Mouse (Mus musculus) B cell, adult 2 months (primary cell): ENCODE measurements at regions not wholly inside any gene's neighbourhood (a gene's known extent, or its start where the extent isn't known, plus 50 kb on each side); places are given as distances from the start of the nearest gene placed in this dataset.

Experiments
- DNase-seq, 2 experiments: peaks; one replicate each; pipeline ENCODE4 v3.0.0; 2022

- no peak for DNase-seq
Observed at GRCm38 (mm10) chr9:46938628-46939027, 59.9 kb upstream of the Gm4791 start.

DNA sequence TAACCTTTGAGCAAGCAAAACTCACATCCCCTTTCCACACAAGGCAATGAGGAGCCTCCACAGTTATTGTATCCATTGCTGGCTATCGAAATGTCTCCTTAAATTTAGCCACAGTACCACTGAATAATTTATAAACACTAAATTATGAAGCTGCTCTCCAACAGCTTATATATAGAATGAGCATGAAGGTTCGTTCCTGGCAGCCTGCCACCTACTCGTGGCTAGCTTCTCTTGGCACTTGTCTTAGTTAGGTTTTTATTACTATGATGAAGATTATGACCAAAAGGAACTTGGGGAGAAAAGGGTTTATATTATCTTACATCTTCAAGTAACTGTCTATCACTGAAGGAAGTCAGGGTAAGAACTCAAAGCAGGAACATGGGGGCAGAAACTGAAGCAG lies 72.9 kb upstream of the Gm4791 start:
- DNase-seq, result no peak

- no peak for DNase-seq
Observed at GRCm38 (mm10) chr9:46920081-46920480, 78.5 kb upstream of the Gm4791 start.

GRCm38 (mm10) chr9:46913238-46913637 lies 85.3 kb upstream of the Gm4791 start:
- DNase-seq, result no peak

DNA sequence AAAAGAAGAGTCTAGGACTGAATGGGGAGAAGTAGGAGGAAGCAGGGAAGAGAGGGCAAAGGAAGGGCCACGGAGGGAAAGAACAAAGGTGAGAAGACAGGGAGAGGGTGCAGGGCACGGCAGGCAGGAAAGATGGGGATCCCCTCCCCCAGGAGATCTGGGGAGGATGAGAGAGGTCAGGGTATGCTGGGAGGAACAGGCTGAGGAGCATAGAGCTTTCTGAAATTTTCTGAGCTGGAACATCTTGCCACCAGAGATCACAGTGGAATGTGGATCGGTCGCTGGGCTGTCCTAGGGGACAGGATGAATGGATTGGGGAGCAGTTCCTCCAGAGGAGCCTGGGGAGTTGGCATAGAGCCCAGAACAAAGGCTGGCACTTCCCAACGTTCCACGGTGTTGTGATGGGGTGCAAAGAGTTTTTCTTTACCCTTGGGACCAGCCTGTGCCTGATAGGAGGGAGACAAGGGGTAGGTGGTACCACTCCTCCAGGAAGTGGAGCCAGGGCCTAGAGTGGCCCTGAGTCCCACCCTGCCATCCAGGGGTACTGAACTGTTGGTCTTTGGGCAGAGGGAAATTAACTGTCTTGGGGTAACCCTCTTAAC lies 89.0 kb upstream of the Gm4791 start:
- DNase-seq, result no peak

- no peak for DNase-seq
Observed at GRCm38 (mm10) chr9:46905081-46905480, 93.5 kb upstream of the Gm4791 start.

DNA sequence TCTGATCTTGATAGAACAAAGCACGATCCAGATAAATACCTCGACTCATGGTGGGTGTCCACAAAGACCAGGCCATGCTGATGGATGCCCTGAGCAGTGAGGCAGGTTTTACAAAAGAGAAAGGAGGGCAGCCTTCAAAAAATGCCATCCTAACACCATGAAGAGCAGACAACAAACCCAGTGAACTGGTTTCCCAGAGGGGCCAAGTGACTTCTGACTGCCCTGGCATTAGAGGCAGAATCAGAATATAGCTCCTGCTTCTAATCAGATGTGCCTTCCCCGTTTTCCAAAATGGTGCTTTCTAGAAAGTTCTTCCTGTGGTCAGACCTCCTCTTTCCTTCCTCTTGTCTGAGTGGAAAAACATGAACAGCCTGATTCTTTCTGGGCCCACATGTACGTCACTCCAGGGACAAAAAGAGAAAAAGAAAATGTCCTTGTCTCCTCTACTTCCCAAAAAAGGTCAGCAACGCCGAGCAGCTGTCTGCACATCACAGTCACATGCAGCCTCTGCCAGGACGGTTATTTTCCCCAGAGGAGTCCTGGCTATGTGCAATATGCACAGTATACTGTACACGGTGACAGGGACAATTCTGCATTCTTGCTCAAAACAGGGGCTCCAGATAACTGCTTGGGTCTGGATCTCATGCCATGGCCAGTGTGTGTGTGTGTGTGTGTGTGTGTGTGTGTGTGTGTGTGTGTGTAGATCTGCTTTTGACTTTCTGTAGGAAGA lies 94.9 kb upstream of the Gm4791 start:
- no peak for DNase-seq

- DNase-seq, result no peak
Observed at GRCm38 (mm10) chr9:46899283-46899682, 99.3 kb upstream of the Gm4791 start.

GRCm38 (mm10) chr9:46898120-46898519 lies 100.4 kb upstream of the Gm4791 start:
- DNase-seq, result no peak

GRCm38 (mm10) chr9:46891829-46892228 lies 106.7 kb upstream of the Gm4791 start:
- DNase-seq, result no peak

- no peak for DNase-seq
Observed at GRCm38 (mm10) chr9:46889933-46890662, 108.4 kb upstream of the Gm4791 start.

DNA sequence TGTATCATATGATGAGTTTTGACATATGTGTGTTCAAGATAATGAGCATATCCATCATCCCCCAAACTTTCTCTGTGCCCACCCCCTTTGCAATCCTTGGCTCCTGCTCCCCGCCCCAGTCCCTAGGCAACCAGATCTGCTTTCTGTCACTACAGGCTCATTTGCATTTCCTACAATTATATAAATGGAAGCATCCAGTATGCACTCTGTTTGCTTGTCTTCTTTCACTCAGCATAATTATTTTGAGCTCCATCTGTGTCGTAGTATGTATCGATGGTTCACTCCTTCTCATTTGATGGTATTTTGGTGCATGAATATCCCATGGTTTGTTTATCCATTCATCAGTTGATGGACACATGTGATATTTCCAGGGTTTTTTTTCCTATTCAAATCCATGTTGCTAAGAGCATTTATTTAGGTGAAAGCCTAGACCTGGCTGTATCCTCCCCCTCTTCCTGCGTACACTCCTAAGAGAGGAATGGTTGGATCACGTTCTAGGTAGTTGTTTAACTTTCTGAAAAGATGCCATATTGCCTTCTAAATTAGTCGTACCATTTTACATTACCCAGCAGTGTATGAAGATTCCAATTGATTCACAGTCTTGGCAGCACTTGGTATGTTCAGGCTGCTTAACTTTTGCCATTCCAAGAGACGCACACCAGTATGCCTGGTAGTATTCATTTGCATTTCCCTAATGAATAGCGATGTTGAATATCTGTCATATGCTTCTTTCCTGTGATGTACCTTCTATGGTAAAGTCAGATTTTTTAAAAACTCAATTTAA lies 127.1 kb upstream of the Gm4791 start:
- no peak for DNase-seq

- DNase-seq, result no peak
Observed at GRCm38 (mm10) chr9:46863934-46864333, 134.6 kb upstream of the Gm4791 start.

- DNase-seq, result no peak
Observed at GRCm38 (mm10) chr9:46851753-46852152, 146.8 kb upstream of the Gm4791 start.

GRCm38 (mm10) chr9:46851336-46851735 lies 147.2 kb upstream of the Gm4791 start:
- DNase-seq, result no peak

DNA sequence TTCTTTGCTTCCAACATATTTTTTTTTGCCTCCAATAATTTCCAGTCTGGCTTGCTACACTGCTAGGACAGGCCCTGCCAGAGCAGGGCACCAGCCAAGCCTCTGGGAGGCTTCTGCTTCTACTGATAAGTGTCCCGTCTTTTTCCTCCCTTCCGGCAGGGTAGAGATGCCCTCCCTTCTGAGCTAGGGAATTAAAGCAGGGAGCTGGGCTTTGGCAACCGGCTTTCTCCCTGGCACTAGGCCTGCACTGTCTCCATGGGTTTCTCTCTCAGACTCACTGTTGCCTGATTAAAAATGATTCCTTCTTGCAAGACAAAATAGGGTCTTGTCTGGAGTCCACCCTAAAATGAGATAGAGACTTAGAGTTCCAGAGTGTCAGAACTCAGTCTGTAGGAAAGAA lies 153.3 kb upstream of the Gm4791 start:
- no peak for DNase-seq

DNA sequence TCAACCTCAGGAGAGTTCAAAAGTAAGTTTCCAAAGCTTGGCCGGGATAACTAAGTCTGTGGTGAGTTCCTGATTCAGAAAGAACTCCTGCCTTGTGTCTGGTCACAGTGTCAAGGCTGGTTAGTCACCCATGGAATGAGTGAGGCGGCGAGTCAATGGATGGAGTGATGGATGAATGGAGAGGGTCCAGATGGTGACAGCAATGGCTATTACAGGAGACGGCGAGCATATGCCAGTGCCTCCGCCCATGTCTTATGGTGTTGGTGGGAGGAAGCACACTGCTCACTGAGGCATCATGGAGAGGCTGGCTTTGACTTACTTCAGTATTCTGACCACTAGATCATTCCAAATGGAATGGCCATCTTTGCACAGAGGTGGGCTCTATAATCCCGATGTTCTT lies 154.8 kb upstream of the Gm4791 start:
- DNase-seq, result no peak

DNA sequence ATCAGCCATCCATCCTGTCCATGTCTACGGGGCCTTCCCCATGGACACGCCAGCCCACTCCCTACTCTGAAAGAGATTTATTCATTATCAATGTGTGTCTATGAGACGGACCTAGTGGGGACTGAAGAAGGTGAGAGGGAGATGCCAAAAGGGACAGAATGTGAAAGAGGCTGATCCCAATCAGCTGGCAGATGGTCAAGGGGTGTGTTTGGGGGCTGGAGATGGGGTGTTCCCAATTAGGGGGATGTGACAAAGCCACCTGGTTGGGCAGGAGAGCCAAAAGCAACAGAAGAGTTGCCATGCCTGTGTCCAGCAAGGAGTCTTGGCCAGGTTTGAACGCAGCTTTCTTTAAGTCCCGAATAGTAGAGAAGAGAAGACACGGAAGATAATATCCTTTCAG lies 157.0 kb upstream of the Gm4791 start:
- DNase-seq, result no peak

GRCm38 (mm10) chr9:46835261-46835660 lies 163.3 kb upstream of the Gm4791 start:
- no peak for DNase-seq

GRCm38 (mm10) chr9:46830746-46831560 lies 167.6 kb upstream of the Gm4791 start:
- no peak for DNase-seq

DNA sequence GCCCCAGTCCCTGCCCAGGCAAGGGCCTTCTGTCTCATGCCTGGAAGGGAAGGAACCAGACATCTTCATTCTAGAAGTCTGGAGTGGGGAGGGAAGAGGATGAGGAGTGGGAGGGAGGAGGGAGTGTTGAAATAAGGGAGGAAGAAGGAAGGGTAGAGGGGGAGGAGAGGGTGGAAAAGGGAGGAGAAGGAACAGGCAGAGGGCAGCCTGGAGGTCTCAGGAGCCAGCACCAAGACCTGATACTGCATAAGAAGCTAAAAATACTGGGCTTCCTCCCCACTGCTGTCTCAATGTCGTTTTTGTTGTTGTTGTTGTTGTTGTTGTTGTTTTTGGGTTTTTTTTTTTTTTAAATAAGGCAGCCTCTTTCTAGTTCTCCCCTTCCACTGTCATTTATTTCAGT lies 168.2 kb upstream of the Gm4791 start:
- DNase-seq, result no peak

DNA sequence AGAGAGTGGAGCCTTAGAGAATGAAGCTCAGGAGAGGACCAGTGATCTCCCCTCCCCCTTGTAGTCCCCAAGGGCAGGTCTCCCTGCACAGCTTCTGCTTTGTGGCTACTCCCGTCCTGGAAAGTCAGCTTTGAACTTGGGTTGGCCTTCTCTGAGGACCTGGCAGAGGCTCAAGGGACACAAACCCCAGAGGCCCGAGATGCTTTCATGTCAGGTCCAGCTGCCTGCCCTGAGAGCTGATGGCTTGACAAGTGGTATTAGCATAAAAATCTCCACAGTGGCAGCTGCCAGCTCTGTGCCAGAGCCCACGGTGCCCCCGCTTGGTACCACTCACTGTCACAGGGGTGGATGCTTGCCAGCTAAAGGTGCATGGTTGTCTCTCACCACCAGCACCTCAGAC lies 173.8 kb upstream of the Gm4791 start:
- no peak for DNase-seq

GRCm38 (mm10) chr9:46819808-46820207 lies 178.7 kb upstream of the Gm4791 start:
- no peak for DNase-seq
